Mouse (Mus musculus): ENCODE data around the gene Arhgef11.

DNA sequence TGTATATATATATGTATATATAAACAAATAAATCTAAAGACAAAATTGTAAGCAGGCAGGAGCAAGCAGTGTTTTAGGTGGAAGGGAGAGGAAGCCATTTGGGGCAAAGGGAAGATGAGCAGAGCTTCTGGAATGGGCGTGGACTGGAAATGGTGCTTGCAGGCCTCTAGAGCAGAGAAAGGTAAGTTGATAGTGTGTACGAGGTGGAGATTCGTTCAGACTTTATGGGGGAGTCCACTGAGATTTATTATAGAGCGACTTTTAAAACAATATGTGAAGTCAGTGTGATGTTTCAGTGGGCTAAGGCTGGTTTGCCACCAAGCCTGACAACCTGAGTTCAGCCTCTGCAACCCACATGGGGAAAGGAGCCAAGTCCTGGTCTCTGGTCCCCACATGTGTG is 7.5 kb downstream of the Arhgef11 start:
- TF ChIP-seq CTCF (IDR thresholded peaks at IDR 0.05; ENCODE audit: insufficient read depth, low read length) (no peak), POLR2A (IDR thresholded peaks at IDR 0.05; ENCODE audit: borderline replicate concordance, extremely low read depth, low read depth, low read length) (no peak)
